Mouse (Mus musculus) mature B cell (primary cell): ENCODE results near the gene Plaur.

Experiments
- in situ Hi-C: fragments of 300-500 bp; cut with MboI; formaldehyde crosslinking; loops from 2 replicates; pipeline ENCODE4 v1.14.3; 2019

The Plaur gene

DNA sequence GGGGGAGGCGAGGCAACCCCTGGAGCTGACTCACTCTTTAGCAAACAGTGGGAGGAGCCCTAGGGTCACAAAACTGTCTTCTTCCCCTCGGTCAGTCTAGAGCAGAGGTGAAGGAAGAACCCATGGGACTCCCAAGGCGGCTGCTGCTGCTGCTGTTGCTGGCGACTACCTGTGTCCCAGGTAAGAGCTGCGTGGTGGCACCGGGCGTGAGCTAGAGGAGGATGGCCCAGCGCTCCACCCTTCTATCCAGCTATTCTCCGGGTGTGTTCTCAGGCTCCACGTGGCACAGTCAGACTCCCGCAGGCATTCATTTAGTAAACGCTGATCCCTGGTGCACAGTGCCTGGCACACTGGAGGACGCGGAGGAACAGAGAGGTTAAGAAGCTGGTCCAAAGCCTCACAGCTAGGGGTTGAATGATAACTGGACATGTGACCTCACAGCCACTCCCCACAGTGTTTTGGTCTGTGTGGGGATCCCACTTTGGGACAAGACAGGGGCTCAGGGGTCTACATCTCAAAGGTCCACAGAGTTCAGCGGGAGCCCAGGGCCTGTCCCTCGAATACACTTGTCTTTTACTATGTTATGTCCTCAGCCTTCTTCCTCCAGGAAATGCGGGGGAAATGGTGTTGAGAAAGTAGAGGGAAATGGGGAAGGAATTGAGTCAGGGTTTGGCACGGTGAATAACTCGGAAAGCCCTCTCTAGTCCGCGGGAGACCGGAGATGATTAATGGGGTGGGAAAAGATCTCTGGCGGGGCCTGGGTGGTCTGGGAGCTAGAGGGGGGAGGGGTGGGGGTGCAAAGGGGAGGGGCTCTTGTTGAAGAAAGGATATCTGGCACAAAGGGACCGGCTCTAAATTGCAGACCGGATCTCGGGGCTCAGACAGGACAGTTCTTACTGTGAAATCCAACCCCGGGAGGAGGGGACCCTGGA is at the start of gene Plaur:
Gene Plaur (plus strand): TSS at position 97 of the 932 bp plus-strand sequence.
- in situ Hi-C loops, result no loop called here

DNA sequence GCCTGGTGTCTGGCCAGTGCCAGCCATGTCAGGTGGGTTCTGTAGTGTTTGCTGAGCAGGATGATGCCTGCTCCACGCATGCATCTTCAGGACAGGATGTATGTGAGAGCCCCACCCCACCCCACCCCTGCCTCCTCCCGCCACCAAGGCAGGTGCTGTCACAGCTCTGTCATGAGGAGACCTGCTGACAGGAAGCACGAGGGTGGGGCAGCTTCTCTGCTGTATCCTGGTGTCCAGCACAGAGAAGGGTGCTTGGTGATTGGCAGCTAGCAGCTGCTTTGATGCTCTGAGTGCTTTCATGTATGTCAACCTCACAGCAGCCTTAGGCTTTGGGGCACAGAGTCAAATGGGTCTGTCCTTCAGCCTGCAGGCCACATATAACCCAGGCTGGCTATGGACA is 48.7 kb upstream of the Plaur start:
- in situ Hi-C loops, result no loop called here

DNA sequence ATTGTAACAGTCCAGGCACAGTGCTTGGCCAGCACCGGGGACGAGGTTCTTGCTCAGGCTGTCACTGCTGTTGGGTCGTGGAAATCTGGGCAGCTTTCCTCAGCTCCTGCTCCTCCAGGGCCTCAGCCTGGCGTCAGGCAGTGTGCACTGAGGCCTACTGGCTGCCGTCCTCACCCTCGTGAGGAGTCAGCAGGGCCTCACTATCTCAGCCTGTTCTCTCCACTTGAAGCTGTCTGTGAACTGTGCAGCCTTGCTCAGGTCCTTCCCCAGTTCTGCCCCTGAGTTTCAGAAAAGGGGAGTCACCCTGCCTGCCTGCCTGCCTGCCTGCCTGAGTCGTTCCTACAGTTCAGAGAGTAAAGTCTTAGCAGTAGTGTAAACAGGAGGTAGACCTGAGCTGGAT is 47.0 kb upstream of the Plaur start:
- in situ Hi-C loops, result no loop called here

DNA sequence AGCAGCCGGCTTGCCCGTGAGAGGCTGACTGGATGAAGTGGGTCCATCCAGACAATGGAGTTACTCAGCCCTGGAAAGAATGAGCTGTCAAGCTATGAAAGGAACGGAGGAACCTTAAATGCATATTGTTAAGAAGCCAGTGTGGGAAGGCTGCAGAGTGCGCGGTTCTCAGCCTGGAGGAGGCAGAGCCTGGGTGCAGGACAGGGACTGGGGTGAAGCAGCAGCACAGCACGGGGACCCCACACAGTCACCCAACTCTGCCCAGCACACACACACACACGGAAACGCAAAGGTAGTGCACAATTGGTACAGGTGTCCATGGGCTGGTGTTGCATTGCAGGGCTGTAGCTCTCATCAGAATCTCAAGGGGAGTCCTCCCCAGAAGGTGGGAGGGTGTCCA is 42.7 kb upstream of the Plaur start:
- in situ Hi-C loops, result no loop called here

DNA sequence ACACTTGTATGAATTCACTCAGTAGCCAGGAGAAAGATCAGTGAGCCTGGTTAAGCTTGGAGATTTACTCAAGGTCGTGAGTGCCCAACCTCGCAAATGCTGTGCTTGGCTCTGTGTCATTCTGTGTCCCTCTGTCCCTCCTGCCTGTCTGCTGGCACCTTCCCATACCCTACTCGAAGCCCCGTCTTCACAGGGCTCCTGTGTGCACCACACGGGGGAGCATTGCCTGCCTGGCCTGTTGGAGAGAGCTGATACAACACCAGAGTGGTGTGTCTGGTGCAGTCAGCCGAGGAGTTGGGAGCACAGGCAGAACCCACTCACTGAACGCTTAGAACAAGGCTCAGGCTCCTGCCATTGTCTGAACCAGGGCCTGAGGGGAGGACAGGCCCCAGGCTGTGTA is 40.6 kb upstream of the Plaur start:
- in situ Hi-C loops, result no loop called here

DNA sequence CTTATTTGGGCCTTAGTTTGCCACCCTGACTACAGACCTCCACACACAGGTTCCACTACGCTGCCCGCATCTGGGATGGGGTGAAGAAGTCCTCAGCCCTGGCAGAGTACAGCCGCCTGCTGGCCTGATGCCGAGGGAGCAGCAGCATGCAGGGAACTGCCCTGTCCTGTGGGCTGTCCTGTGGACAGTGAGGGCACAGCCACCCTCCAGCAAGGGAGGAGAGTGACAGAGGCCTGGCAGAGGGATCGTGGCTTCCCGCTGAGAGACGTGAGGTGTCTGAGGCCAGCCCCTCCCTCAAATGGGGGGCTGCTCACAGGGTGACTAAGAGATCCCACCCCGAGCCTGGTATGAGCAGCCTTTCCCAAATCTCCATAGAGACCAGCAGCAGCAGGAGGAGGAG is 40.0 kb upstream of the Plaur start:
- in situ Hi-C loops, result no loop called here

DNA sequence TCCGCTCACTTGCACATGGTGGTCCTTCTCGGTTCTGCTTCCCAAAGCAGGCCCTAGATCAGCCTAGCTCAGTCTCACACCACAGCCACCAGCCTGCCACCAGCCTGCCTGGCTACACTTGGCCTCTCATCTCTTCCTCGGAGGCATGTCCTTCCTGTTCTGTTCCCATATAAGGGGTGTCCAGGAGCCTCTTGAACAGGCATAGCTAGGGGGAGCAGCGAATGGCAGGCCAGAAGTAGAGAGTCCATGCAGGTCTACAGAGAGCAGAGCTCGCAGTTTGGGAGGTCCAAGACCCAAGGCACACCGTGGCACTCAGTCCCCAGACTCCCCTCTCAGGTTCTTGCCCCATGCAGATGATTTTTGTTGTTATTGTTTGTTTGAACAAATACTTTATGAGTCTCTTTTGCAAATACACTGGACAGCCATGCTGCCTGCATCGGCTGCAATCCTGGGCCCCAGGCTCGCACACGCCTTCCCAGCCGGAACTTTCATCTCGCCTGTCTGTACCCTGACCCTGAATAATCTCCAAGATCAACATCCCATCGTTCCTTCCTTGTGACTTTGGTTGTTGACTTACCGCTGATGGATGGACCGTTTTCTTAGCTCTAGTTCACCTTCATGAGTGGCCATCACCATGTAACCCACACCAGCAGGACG is 39.0 kb upstream of the Plaur start:
- in situ Hi-C loops, result no loop called here

DNA sequence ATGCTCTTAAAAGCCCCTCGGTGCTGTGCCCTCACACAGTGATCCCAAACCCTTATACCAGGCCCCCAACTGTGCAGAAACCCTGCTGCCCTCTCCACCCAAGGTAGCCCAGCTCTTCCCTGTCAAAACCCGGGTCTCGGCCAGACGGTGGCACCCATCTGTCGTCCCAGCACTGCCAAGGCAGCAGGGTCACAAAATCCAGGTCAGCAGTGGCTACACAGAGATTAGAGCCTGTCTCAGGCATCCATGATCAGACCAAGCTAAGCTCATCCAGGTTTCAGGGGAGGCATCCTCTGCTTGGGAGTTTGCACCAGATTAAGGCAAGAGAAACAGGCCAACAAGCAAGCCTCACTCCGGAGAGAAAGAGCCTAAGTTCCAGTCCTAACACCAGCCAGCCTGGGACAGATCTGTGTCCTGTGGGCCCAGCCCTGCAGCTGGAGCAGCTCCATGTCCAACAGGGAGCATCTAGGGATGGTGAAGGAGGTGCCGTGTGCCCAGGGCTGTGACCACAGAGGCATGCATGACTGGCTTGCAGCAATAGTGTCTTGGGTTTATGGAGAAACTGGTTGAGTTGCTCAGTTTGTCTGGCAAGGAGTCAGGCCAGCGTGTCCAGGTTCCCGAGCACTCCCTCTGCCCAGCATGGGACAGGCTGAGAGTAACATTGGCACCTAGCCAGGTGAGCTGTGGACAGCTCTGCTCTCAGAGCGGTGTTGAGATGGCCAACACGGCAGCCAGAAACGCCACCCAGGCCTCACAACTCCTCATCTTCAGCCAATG is 38.1 kb upstream of the Plaur start:
- in situ Hi-C loops, result no loop called here

DNA sequence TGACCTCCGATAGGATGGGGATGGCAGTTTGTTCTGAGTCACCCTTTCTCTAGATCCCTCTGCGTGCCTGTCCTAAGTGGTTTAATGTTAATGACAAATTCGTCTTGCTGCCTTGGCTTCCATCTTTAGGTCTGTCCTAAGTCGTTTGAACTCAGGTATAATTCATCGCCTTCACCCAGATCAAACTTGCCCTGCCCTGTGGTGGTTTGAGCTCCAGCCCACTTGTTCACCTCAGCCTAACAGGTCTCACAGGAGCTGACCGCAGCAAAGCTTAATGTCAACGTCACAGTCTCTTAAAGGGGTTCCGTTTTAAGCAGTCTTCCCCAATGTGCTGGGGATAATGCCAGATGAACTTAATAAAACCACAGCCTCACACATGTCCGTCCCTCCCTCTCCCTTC is 36.4 kb upstream of the Plaur start:
- in situ Hi-C loops, result no loop called here

DNA sequence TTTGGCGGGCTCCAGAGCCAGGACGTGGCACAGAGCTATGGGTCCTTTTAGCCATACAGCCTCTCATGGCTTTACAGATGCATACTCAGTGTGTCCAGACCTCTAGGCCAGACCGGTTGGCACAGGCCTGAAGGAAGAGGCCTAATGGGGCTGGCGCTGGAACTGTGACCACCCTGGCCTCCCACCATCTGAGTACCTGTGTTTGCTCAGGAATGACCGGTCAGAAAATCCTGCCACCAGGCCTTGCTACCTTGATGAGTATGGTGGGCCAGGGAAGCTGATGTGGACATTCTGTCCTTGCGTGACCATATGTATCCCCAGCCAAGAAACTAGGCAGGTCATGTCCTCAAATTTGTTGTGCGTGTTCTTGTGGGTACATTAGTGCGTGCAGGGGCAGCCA is 35.1 kb upstream of the Plaur start:
- in situ Hi-C loops, result no loop called here

DNA sequence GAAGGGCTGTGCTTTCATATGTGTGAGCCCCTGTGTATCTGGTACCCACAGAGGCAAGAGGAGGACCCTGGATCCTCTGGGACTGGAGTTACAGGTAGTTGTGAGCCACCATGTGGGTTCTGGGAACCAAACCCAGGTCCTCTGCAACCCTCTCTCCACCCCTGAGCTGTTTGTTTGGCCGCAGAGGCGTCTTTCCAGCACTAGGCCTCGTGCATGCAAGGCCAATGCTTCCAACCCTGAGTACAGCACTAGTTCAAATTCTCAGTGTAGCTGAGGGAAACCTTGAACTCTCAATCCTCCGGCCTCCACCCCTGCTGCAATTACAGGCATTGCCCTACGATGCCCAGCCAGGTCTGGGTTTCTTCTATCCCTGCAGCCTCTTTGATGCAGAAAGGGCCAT is 33.6 kb upstream of the Plaur start:
- in situ Hi-C loops, result no loop called here

DNA sequence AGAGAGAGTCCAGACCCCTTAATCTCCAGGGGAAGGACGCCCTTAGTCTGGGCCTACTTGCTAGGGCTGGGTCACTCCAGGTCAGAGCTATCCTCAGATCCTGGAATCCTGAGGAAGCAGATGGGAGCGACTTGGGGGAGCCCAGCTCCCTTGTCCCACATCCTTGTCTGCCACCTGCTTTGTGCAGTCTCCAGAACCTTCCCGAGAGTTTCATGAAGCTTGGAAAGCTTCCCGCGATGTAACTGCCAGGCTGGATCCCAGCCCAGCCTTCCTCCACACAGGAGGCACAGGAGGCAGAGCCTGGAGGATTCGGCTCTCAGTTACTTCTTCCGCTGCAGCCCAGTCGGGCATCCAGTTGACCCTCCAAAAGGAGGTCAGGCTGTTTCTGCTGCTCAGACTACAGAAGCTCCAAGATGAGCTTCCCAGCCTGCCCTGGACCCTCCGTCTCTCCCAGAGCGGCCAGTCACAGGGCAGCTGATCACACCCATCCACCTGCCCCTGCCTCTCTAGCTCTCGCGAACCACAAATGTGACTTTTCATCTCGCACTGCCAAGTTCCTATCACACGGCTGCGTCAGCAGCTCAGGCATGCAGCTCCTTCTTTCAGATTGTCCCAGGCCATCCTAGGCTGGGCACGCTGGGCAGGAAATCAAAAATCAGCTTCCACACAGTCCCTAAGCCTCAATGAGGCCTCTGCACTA is 32.7 kb upstream of the Plaur start:
- in situ Hi-C loops, result no loop called here

DNA sequence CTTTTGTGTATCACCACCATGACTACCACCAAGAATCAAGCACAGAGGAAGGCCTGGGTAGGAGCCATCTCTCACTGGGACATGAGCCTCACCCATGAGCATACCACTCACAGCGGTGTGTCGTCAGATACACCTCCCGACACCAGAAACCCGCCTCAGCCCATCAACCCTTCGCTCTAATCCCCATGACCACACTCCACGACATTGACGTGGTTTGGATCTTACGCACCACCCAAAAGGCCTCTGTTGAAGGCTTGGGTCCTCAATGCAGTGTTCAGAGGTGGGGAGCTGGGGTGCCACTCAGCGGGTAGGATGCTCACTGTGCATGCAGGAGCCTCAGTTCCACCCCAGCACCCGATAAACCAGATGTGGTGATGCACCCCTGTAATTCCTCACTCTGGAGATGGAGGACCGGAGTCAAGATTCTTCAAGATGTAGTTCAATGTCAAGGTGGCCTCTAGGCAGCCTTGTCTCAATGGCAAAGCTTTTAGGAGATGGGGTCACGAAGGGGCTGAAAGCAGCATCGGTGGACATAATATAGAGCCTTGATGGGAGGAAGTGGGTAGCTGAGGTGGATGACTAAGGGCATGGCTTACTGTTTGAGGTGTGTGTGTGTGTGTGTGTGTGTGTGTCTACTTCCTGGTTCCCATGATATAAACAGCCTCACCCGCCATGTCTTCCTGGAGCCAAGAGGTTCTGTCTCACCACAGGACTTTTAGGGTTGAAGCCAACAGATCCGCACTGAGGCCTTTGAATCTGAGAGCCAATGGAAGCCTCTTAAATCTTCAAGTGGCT is 31.5 kb upstream of the Plaur start:
- in situ Hi-C loops, result no loop called here

DNA sequence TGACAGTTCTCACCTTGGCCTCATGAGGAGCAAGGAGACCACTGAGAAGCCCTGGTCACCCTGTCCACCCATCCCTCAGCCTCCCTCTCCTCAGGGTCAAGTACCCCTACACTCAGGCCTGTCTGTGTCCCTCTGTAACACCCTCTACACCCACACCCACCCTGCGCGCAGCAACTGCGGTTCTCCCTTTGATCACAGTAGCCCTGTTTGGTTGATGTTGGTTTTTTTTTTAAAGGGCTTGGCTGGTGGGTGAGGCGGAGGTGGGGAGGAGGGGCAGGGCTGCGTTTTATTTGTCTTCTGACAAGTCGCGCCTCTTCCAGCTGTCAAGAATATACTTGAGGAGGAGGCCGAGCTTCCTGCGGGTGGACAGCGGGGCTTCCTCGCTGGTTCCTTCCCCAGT is 30.6 kb upstream of the Plaur start:
- in situ Hi-C loops, result no loop called here

DNA sequence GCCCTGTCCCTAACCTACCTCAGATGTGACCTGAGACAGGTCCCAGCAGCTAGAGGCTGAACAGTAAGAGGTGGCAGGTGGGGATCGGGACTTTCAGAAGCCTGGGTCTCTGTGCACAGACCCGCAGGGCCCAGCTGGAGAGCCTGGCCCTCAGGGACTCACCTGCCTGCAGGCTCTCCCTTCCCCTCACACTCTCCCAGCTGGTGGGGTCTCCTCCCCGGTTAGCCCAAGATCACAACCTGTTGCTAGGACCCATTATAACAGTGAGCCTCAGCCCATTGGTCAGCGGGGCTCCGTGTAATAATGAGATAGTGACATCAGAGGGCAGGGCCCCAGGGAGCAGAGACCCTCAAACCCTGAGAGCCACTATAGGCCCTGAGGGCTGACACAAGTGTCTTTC is 27.0 kb upstream of the Plaur start:
- in situ Hi-C loops, result loop anchor here (5.0 kb wide), 1 partner anchor 37 kb away; no protein-coding TSS in a partner anchor

DNA sequence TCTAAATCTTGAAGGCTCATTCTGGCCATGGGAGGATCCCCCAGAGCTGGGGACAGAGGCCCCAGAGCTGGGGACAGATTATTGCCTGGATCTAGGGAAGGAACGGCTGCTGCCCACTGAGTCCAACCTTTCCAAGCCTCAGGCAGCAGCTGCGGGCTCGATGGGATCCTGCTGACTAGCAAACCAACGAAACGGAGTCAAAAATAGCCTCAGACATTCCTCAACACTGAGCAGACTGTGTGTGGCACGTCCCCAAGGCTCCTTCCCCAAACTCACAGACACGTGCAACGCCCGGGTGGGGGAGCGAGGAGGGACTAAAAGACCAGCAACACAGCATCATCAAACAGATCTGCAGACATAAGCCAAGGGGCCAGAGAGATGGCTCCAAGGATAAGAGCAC is 24.3 kb upstream of the Plaur start:
- in situ Hi-C loops, result loop anchor here (5.0 kb wide), 1 partner anchor 34 kb away; no protein-coding TSS in a partner anchor

DNA sequence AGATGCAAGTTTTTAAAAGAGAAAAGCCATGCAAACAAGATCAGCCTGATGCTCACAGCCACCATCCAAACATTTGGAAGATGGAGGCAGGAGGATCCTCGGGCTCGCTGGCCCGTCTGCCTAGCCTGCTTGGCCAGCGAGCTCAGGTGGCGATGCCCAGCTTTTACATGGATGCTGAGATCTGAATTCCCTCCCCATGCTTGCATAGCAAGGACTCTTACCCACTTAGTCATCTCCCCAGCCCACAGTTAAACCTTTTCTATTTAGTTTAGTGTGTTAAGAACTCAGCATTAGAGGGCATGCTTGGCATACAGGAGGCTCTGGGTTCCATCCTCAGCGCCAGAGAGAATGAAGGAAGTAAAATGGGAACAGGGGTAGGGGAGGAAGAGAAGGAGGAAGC is 23.1 kb upstream of the Plaur start:
- in situ Hi-C loops, result loop anchor here (5.0 kb wide), 1 partner anchor 33 kb away; no protein-coding TSS in a partner anchor

DNA sequence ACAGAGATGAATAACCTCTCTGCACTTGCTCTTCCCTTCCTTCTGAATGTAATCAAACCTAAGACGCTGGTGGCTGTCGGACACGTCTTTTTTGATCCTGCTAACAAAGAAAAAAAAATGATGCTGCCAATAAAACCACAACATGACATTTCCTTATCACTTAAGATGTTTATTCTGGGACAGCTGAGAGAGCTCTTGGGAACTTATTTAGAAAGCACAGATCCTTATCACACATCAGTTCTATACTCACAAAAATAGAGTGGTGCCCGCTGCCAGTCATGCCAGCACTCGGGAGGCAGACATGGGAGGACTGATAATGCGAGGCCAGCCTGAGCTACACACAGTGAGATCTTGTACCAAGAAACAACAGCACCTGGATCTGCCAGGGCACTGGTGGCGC is 22.4 kb upstream of the Plaur start:
- in situ Hi-C loops, result loop anchor here (5.0 kb wide), 1 partner anchor 32 kb away; no protein-coding TSS in a partner anchor

DNA sequence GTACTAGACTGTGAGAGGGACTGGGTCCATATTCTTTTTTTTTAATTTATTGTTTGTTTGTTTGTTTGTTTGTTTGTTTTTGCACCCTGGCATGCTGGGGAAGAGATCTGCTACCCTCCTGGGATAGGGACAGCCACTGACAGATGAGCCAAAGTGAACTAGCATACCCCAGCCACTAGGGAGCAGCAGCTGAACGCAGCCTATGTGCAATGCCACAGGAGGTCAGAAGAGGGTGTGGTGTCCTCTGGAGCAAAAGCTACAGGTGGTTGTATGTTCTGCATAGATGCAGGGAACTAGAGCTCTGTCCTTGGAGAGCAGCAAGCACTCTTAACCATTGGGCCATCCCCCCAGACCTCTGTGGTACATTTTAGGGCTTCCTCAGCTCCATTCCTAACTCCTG is 20.5 kb upstream of the Plaur start:
- in situ Hi-C loops, result no loop called here

DNA sequence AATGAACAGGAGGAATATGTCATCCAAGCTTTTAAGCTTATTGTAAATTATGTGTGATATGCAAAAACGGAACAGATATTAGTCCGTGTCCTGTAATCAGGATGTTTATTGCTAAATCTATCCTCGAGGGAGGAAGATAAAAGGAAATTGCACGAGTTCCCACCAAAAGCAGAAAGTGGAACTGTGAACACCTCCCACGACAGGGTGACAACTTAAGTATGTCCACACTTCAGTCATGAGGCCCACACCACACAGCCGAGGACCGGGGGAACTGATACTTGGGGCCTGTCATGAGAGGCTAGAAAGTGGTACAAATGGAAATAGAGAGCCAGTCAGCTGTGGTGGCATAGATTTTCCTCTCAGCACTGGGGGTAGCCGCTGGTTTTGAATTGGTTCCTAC is 20.0 kb upstream of the Plaur start:
- in situ Hi-C loops, result no loop called here
